Mouse (Mus musculus): ENCODE measurements around the gene Ten1. TPM values are rescaled to one million over a fixed set of nuclear protein-coding genes. Genes with fewer than 3 reads are reported as not detected.
A peak's percentile ranks its signal among the peaks of the same experiment; 100 is the strongest.

Gene Ten1
- polyA plus RNA-seq, 2 experiments: 44.2 to 70.5 TPM

GRCm38 (mm10) chr11:116228699-116229098 is 30.0 kb downstream of the Ten1 start:
- peaks cover 4% of the 10 kb centered on the region; the same call in 1 of the 2 replicates for H3K27me3 ChIP-seq (ENCODE audit: control insufficient read depth, insufficient read depth, low read length)
- H3K36me3 ChIP-seq (ENCODE audit: control insufficient read depth, insufficient read depth, low read length): no peaks in the 10 kb centered on the region
- H3K4me2 ChIP-seq (replicated peaks; ENCODE audit: low read depth, low read length, severe bottlenecking): no peak overlapping the region
- no peak overlapping the region for H3K9ac ChIP-seq (ENCODE audit: low read depth, low read length, severe bottlenecking)
- H3K9me3 ChIP-seq (ENCODE audit: control insufficient read depth, low read length): no peaks in the 10 kb centered on the region
- WGBS: 80% methylated on average over 4 of the region's 4 CpGs
- no peaks in the 10 kb centered on the region for H3K4me1 ChIP-seq (ENCODE audit: control insufficient read depth, insufficient read depth, low read length)
- ATAC-seq (ENCODE audit: low FRiP score, low read depth) (no peak), DNase-seq (ENCODE audit: low spot score) (no peak)
- TF ChIP-seq POLR2A (IDR thresholded peaks at IDR 0.05; ENCODE audit: borderline replicate concordance, extremely low read depth, insufficient read depth, insufficient read length): no peak
- H3K4me3 ChIP-seq (replicated peaks; ENCODE audit: low read length): no peak overlapping the region
- H3K27ac ChIP-seq (replicated peaks; ENCODE audit: low read depth, low read length): no peak overlapping the region

GRCm38 (mm10) chr11:116232427-116232826 is 33.8 kb downstream of the Ten1 start:
- H3K4me1 ChIP-seq (ENCODE audit: control insufficient read depth, insufficient read depth, low read length): no peaks in the 10 kb centered on the region
- DNase-seq (ENCODE audit: low spot score) (no peak), ATAC-seq (ENCODE audit: low FRiP score, low read depth) (no peak)
- no peaks in the 10 kb centered on the region for H3K9me3 ChIP-seq (ENCODE audit: control insufficient read depth, low read length)
- peak overlapping the region; percentile 44 for H3K9ac ChIP-seq (ENCODE audit: low read depth, low read length, severe bottlenecking)
- H3K27me3 ChIP-seq (ENCODE audit: control insufficient read depth, insufficient read depth, low read length): peaks cover under 1% of the 10 kb centered on the region; the same call in 1 of the 2 replicates
- H3K27ac ChIP-seq (replicated peaks; ENCODE audit: low read depth, low read length): no peak overlapping the region
- H3K4me2 ChIP-seq (replicated peaks; ENCODE audit: low read depth, low read length, severe bottlenecking): peak overlapping the region; percentile 40
- no peak for TF ChIP-seq POLR2A (IDR thresholded peaks at IDR 0.05; ENCODE audit: borderline replicate concordance, extremely low read depth, insufficient read depth, insufficient read length)
- 0 out of 2 replicates have a peak overlapping the region, but pooled peaks have one; percentile 2 for H3K4me3 ChIP-seq (replicated peaks; ENCODE audit: low read length)
- no peaks in the 10 kb centered on the region for H3K36me3 ChIP-seq (ENCODE audit: control insufficient read depth, insufficient read depth, low read length)
- 32% methylated on average over 15 of the region's 17 CpGs for WGBS

- DNase-seq (ENCODE audit: low spot score) (no peak), ATAC-seq (ENCODE audit: low FRiP score, low read depth) (no peak)
- peaks cover 10% of the 10 kb centered on the region; the same call in 1 of the 2 replicates for H3K27me3 ChIP-seq (ENCODE audit: control insufficient read depth, insufficient read depth, low read length)
- no peak overlapping the region for H3K4me3 ChIP-seq (replicated peaks; ENCODE audit: low read length)
- H3K9ac ChIP-seq (ENCODE audit: low read depth, low read length, severe bottlenecking): no peak overlapping the region
- 89% methylated on average over 8 of the region's 8 CpGs for WGBS
- TF ChIP-seq POLR2A (IDR thresholded peaks at IDR 0.05; ENCODE audit: borderline replicate concordance, extremely low read depth, insufficient read depth, insufficient read length): no peak
- no peaks in the 10 kb centered on the region for H3K36me3 ChIP-seq (ENCODE audit: control insufficient read depth, insufficient read depth, low read length)
- H3K27ac ChIP-seq (replicated peaks; ENCODE audit: low read depth, low read length): no peak overlapping the region
- H3K4me1 ChIP-seq (ENCODE audit: control insufficient read depth, insufficient read depth, low read length): peaks cover 6% of the 10 kb centered on the region; the same call in 1 of the 2 replicates
- no peaks in the 10 kb centered on the region for H3K9me3 ChIP-seq (ENCODE audit: control insufficient read depth, low read length)
- H3K4me2 ChIP-seq (replicated peaks; ENCODE audit: low read depth, low read length, severe bottlenecking): no peak overlapping the region
Measured at GRCm38 (mm10) chr11:116234901-116235300, 36.2 kb downstream of the Ten1 start.

- Histone ChIP-seq H3K27ac (replicated peaks; ENCODE audit: low read depth, low read length) (no peak within 1 kb of the TSS), H3K4me2 (replicated peaks; ENCODE audit: low read depth, low read length, severe bottlenecking) (peak within 1 kb of the TSS; percentile 31), H3K9ac (ENCODE audit: low read depth, low read length, severe bottlenecking) (peak within 1 kb of the TSS; percentile 43), H3K27me3 (ENCODE audit: control insufficient read depth, insufficient read depth, low read length) (peaks cover 10% of the 10 kb centered on the region; the same call in 1 of the 2 replicates), H3K36me3 (ENCODE audit: control insufficient read depth, insufficient read depth, low read length) (no peaks in the 10 kb centered on the region), H3K4me3 (replicated peaks; ENCODE audit: low read length) (peak within 1 kb of the TSS; percentile 21), H3K4me1 (ENCODE audit: control insufficient read depth, insufficient read depth, low read length) (peaks cover 14% of the 10 kb centered on the region), H3K9me3 (ENCODE audit: control insufficient read depth, low read length) (no peaks in the 10 kb centered on the region)
- DNase-seq (ENCODE audit: low spot score): no peak
- ATAC-seq (ENCODE audit: low FRiP score, low read depth): peak; percentile 21; the same call in 1 of the 2 replicates
- no peak for TF ChIP-seq POLR2A (IDR thresholded peaks at IDR 0.05; ENCODE audit: borderline replicate concordance, extremely low read depth, insufficient read depth, insufficient read length)
- 24% methylated on average over 30 of the region's 31 CpGs for WGBS
Measured at GRCm38 (mm10) chr11:116237742-116238395, 39.2 kb downstream of the Ten1 start, which contains the start of gene Evpl. Gene Evpl, minus strand, starts transcription at chr11:116238077.

GRCm38 (mm10) chr11:116239797-116240196 is 41.1 kb downstream of the Ten1 start:
- Histone ChIP-seq H3K9me3 (ENCODE audit: control insufficient read depth, low read length) (no peaks in the 10 kb centered on the region), H3K27me3 (ENCODE audit: control insufficient read depth, insufficient read depth, low read length) (peaks cover 10% of the 10 kb centered on the region; the same call in 1 of the 2 replicates), H3K4me2 (replicated peaks; ENCODE audit: low read depth, low read length, severe bottlenecking) (no peak overlapping the region), H3K4me3 (replicated peaks; ENCODE audit: low read length) (no peak overlapping the region), H3K4me1 (ENCODE audit: control insufficient read depth, insufficient read depth, low read length) (peaks cover 14% of the 10 kb centered on the region), H3K27ac (replicated peaks; ENCODE audit: low read depth, low read length) (no peak overlapping the region), H3K9ac (ENCODE audit: low read depth, low read length, severe bottlenecking) (no peak overlapping the region), H3K36me3 (ENCODE audit: control insufficient read depth, insufficient read depth, low read length) (peaks cover 13% of the 10 kb centered on the region)
- no peak for ATAC-seq (ENCODE audit: low FRiP score, low read depth)
- DNase-seq (ENCODE audit: low spot score): no peak
- TF ChIP-seq POLR2A (IDR thresholded peaks at IDR 0.05; ENCODE audit: borderline replicate concordance, extremely low read depth, insufficient read depth, insufficient read length): no peak
- 17% methylated on average over 7 of the region's 7 CpGs for WGBS

All from limb, embryonic 14.5 days (tissue).